Mouse (Mus musculus) R1 (cell line): ENCODE measurements at regions not wholly inside any gene's neighbourhood (a gene's known extent, or its start where the extent isn't known, plus 50 kb on each side); places are given as distances from the start of the nearest gene placed in this dataset.

ENCODE experiments used
- DNase-seq: peaks from one replicate; pipeline ENCODE4 v3.0.0-alpha.2; 2018; ENCODE audit warnings: low read depth, low spot score

DNA sequence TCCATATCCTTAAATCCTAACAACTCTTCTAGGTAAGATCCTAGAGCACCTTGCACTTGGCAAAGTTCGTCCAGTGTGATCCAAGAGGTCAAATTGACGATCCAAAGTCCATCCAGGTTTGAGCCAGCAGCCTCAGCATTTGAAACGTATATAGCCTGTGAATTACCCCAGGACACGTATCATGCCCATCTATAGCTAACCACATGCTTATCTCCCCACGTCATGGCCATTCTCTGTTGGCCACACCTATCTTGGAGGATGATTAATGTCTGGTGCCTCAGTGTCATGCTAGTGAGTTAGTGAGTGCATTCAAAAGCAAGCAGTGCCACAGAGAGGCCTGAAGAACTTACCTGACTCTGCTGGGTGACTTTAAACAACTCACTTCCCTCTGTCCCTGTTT lies 1521.9 kb upstream of the Gm6569 start:
- DNase-seq, result no peak

DNA sequence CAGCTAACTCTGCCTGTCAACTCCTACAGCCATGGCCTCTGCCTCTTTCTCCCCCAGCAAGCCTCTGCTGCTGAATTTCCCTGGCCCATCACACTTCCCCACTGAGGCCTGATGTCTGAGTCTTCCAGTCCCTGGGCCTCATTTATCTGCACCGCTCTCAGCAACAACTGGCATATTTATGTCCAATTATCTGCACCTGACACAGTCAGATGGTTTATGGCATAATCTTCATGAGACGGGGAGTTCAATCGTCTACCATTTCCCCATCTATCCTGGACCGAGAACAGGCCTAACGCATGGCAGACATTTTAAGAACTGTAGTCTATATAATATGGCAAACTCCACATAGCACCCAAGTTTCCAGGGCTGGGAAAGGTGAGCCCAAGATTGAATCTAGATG lies 1512.8 kb upstream of the Gm6569 start:
- DNase-seq, result no peak

DNA sequence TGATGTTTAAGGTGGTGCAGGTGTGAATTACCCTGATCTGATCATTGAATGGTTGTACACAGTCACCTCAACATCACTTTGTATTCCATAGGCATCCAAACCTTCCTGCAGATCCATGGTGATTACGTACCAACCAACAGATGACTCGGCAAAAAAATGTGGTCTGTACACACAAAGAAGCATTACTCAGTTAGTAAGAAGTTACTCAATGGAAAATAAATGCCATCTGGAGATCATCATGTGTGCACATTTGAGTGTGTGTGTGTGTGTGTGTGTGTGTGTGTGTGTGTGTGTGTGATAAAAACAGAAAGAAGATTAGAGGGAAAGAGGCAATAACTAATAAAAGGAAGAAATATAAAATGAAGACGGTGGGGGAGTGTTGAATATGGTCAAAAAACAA lies 1512.2 kb upstream of the Gm6569 start:
- DNase-seq, result no peak

GRCm38 (mm10) chr15:72323158-72323557 lies 1511.2 kb upstream of the Gm6569 start:
- no peak for DNase-seq

DNA sequence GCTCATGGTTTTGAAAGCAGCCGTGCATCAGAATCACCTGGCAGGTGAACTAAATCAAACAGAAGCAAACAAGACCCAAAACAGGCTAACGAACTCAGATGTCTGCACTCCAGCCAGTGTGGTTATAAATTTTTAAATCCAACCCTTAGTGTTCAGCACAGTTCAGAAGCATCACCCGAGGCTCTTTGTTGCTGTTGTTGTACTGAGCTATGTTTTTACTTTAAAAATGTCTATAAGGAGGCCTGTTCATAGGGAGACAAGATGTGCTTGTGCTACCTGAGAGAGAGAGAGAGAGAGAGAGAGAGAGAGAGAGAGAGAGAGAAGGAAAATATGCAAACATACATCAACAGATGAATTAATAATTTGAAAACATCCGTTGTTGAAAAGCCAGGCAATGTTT lies 1503.1 kb upstream of the Gm6569 start:
- no peak for DNase-seq

DNA sequence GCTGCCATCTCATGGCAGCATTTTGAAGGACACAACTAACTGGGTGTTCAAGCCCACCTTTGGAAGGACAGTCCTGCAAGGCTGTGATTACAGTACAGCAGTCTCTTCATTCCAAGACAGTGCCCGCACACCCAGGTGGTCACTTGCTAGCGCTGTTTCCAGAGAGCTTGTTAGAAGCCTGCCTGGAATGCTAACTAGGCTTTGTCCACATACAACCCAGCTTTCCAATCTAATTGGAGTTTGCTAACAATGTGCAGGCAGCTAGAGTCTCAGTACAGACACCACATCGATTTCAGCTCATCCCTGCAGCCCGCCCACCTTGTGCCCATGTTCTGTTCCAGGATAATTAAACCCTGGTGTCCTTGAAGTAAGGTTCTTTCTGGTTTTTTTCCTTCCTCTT lies 1499.9 kb upstream of the Gm6569 start:
- no peak for DNase-seq

DNA sequence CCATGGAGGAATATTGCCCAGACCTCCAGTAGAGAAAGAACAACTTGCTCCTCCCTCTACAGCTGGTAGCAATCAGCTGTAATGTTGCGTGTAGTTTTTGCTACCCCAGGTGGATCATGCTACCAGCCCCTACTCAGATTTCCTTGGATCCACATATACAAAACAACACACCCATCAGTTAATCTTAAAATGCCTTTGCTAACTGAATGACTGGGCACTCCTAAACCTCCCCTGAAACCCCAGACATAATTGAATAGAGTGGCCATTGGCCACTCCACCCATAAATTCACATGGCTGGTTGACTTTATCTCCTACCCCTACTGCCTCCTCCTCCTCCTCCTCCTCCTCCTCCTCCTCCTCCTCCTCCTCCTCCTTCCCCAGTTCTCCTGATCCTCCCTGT lies 1494.7 kb upstream of the Gm6569 start:
- DNase-seq, result no peak

- DNase-seq, result no peak
Observed at GRCm38 (mm10) chr15:72341991-72342390, 1492.4 kb upstream of the Gm6569 start.

DNA sequence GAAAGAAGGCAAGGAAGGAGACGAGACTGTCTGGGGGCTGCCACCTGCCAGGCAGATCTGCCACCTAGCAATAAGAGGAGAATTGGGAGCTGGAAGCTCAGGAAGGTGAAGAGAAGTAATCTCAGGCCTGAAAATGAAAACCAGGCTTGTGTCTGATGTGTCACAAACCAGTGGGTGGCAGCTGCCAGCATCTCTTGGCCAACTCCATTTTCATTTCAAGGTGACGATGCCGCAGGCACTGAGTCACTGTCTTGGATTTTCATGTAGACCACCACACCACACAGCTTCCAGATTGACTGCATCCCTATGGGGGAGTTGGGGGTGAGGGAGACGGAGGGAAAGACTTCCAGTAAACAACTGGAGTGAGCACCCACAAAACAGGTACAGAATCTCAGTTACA lies 1491.9 kb upstream of the Gm6569 start:
- no peak for DNase-seq

- no peak for DNase-seq
Observed at GRCm38 (mm10) chr15:72343794-72344193, 1490.6 kb upstream of the Gm6569 start.

DNA sequence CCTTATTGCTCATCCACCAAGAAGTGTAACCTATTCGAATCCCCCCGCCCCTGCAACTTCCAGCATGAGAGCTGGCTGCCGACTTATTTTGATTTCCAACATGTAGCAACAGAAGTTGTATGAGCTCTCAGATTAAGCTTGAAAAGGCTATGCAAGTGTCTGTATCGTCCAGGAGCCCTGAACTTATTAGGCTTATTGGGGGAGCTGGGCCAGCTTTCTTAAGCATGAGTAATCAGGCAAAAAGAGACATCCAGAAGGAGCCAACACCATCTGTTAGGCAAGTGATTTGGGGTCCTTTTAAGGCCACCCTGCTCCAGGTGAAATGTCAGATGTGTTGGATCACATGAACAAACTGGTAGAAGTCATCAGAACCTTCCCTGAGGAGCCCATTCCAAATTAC lies 1481.0 kb upstream of the Gm6569 start:
- DNase-seq, result no peak

DNA sequence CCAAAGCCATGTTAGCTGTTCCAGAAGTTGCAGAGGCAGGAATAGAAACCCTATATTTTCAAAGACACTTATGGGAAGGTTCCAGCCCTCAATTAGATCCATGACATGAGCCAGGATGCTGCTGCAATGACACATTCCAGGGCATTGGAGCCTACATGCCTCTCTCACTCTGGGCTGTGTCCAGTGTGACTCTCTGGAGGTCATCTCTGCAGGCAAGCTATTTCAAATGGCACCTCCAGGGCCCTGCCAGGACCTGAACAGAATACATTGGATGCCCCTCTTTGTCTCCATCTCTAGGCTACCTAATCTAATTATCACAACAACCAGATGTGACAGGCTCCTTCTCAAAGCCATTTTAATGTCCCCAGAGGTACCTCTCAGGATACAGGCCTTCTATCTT lies 1478.7 kb upstream of the Gm6569 start:
- no peak for DNase-seq

GRCm38 (mm10) chr15:72359636-72360035 lies 1474.7 kb upstream of the Gm6569 start:
- no peak for DNase-seq

DNA sequence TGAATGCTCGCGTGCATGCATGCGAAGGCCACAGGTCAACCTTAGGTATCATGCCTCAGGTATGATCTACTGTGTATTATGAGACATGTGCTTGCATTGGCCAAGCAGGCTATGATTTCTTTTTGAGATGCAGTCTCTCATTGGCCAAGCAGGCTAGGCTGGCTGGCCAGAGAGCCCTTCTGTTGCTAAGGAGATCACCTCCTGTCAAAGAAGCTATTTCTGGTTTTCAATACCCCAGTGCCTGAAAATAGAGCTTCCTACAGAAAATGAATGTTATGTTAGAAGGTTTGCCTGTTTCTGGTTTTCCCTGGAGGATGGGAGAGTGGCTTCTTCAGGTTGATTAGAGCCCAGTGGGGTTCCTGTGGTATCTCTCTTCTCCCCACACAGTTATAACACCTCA lies 1474.3 kb upstream of the Gm6569 start:
- no peak for DNase-seq

GRCm38 (mm10) chr15:72360463-72361030 lies 1473.8 kb upstream of the Gm6569 start:
- DNase-seq, result no peak

DNA sequence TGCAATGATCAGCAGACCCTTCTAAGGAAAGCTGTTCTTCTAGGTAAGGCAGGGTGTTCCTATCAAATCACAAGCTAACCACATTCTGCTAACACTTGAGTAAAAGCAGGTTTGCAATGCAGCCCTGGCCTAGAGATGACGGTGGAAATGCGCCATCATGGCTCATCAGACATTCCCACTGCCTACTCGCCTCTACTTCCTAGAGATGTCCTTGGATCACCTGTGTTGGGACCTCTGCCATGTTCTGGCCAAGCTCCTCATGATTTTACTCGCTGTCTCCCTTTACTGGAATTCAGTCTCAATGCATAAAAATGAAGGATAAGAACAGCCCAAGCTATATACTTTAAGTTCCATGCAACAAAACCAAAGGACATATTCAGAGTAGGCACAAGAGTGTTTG lies 1461.3 kb upstream of the Gm6569 start:
- no peak for DNase-seq

DNA sequence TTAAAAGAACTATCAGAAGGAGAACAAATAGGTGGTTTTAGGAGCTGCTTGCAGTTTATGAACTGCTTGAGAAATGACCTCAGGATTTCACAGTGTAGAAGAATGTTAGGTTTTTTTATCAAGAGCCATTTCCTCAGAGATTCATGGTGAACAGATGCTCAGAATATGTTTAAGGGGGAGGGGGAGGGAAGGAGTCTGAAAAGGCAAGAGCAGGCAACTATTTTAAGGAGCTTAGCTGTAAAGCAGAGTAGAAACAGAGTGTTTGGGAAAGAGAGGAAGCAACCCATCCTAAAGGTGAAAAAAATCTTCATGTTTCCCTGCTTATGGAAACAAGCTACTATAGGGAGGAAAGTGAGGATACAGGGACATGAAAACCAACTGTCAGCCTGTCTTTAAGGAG lies 1457.2 kb upstream of the Gm6569 start:
- DNase-seq, result no peak

GRCm38 (mm10) chr15:72379291-72379690 lies 1455.1 kb upstream of the Gm6569 start:
- DNase-seq, result peak; percentile 29

- no peak for DNase-seq
Observed at GRCm38 (mm10) chr15:72381164-72381563, 1453.2 kb upstream of the Gm6569 start.

- no peak for DNase-seq
Observed at GRCm38 (mm10) chr15:72381744-72382143, 1452.6 kb upstream of the Gm6569 start.

DNA sequence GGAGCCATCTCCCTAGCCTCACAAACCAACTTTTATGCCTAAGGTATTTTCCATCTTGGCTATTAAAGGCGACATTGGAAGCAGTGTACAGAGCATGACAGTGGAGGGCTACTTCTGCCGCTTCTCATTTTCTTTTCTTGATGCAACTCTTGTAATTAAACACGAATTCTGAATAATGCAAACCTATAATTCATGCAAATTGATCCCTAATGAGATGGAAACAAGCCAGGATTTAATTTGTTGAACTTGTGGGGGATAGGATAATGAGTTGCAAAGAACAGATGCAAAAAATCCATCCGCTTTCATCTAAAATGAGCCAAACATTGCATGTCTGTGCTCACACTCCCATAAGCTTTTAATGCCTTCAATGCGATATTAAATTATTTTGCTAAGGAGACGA lies 1451.8 kb upstream of the Gm6569 start:
- DNase-seq, result no peak

DNA sequence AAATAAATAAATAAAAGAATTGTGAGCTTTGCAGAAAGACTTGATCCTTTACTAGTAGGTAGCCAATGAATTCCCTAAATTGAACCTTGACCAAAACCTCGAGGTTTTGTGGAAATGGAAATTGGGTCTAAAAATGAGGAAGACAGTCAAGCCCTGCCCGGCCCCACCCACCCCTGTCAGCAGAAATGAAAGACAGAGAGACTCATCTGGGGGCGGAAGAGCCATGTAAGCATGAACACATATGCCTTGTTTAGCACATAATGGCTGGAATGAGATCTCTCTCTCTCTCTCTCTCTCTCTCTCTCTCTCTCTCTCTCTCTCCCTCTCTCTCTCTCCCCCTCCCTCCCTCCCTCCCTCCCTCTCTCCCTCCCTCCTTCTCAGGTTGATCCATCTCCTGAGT lies 1451.3 kb upstream of the Gm6569 start:
- no peak for DNase-seq

DNA sequence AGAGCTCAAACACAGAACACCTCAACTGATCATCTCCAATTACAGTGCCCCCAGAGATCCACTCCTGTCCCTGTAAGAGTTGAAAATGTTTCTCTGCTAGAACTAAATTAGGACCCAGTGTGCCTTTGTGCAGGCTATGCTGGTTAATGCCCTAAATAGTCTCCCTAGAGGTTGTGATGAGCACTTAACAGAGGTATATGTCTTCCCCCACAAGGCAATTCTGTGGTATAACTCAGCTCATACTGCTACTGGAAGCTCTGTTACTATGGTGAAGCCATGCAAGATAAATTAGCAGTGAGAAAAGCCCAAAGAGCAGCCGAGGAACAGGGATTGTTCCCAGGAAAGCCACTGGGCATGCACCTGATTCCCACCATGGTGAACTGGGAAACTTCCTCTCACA lies 1450.9 kb upstream of the Gm6569 start:
- no peak for DNase-seq

- no peak for DNase-seq
Observed at GRCm38 (mm10) chr15:72393226-72393625, 1441.1 kb upstream of the Gm6569 start.
